Mouse (Mus musculus): ENCODE measurements at regions not wholly inside any gene's neighbourhood (a gene's known extent, or its start where the extent isn't known, plus 50 kb on each side); places are given as distances from the start of the nearest gene placed in this dataset.
"Not testable (repeated sequence)": the region's sequence is repeated elsewhere in the genome, so short reads cannot be mapped to it uniquely, and the experiment has no call there.

GRCm38 (mm10) chr2:162867516-162868029, 63.8 kb upstream of the Srsf6 start:
- Histone ChIP-seq H3K36me3 (ENCODE audit: control insufficient read depth, insufficient read depth, low read length) (no peaks in the 10 kb centered on the region), H3K4me1 (ENCODE audit: control insufficient read depth, insufficient read depth, low read length) (0 out of 2 replicates have a peak, but pooled peaks cover 4% of the 10 kb centered on the region), H3K9me3 (ENCODE audit: control insufficient read depth, low read depth, low read length) (no peaks in the 10 kb centered on the region), H3K9ac (replicated peaks; ENCODE audit: low read depth, low read length) (no peak overlapping the region), H3K4me2 (replicated peaks; ENCODE audit: low read depth, low read length) (peak overlapping the region; percentile 51), H3K27me3 (ENCODE audit: control insufficient read depth, insufficient read depth, low read length) (no peaks in the 10 kb centered on the region), H3K27ac (ENCODE audit: low read length) (no peak overlapping the region), H3K4me3 (ENCODE audit: low read depth, low read length) (peak overlapping the region; percentile 27)
- ATAC-seq (ENCODE audit: insufficient number of reproducible peaks, insufficient read depth, low FRiP score, low read depth): no peak
- WGBS: 4% methylated on average over 15 of the region's 15 CpGs

GRCm38 (mm10) chr2:162866613-162867314, 64.6 kb upstream of the Srsf6 start:
- H3K4me2 ChIP-seq (replicated peaks; ENCODE audit: low read depth, low read length): peak overlapping the region; percentile 51
- H3K27ac ChIP-seq (ENCODE audit: low read length): no peak overlapping the region
- H3K9me3 ChIP-seq (ENCODE audit: control insufficient read depth, low read depth, low read length): no peaks in the 10 kb centered on the region
- no peak overlapping the region for H3K9ac ChIP-seq (replicated peaks; ENCODE audit: low read depth, low read length)
- no peaks in the 10 kb centered on the region for H3K27me3 ChIP-seq (ENCODE audit: control insufficient read depth, insufficient read depth, low read length)
- 11% methylated on average over 11 of the region's 11 CpGs for WGBS
- H3K4me3 ChIP-seq (ENCODE audit: low read depth, low read length): peak overlapping the region; percentile 27; the same call in 1 of the 2 replicates
- no peak for ATAC-seq (ENCODE audit: insufficient number of reproducible peaks, insufficient read depth, low FRiP score, low read depth)
- no peaks in the 10 kb centered on the region for H3K36me3 ChIP-seq (ENCODE audit: control insufficient read depth, insufficient read depth, low read length)
- H3K4me1 ChIP-seq (ENCODE audit: control insufficient read depth, insufficient read depth, low read length): 0 out of 2 replicates have a peak, but pooled peaks cover 4% of the 10 kb centered on the region

GRCm38 (mm10) chr2:162864571-162864970, 66.8 kb upstream of the Srsf6 start:
- ATAC-seq (ENCODE audit: insufficient number of reproducible peaks, insufficient read depth, low FRiP score, low read depth): no peak
- 46% methylated on average over 1 of the region's 1 CpGs for WGBS

GRCm38 (mm10) chr2:162854606-162855005, 76.7 kb upstream of the Srsf6 start:
- no peak for ATAC-seq (ENCODE audit: insufficient number of reproducible peaks, insufficient read depth, low FRiP score, low read depth)
- H3K27ac ChIP-seq (ENCODE audit: low read length): no peak overlapping the region
- no peak overlapping the region for H3K9ac ChIP-seq (replicated peaks; ENCODE audit: low read depth, low read length)
- H3K4me2 ChIP-seq (replicated peaks; ENCODE audit: low read depth, low read length): no peak overlapping the region
- no peaks in the 10 kb centered on the region for H3K27me3 ChIP-seq (ENCODE audit: control insufficient read depth, insufficient read depth, low read length)
- H3K36me3 ChIP-seq (ENCODE audit: control insufficient read depth, insufficient read depth, low read length): no peaks in the 10 kb centered on the region
- 62% methylated on average over 6 of the region's 6 CpGs for WGBS
- H3K9me3 ChIP-seq (ENCODE audit: control insufficient read depth, low read depth, low read length): no peaks in the 10 kb centered on the region
- no peak overlapping the region for H3K4me3 ChIP-seq (ENCODE audit: low read depth, low read length)
- H3K4me1 ChIP-seq (ENCODE audit: control insufficient read depth, insufficient read depth, low read length): no peaks in the 10 kb centered on the region

More at GRCm38 (mm10) chr2:162864571-162864970, 66.8 kb upstream of the Srsf6 start:
- H3K9ac ChIP-seq (replicated peaks; ENCODE audit: low read depth, low read length): no peak overlapping the region
- H3K4me1 ChIP-seq (ENCODE audit: control insufficient read depth, insufficient read depth, low read length): 0 out of 2 replicates have a peak, but pooled peaks cover 4% of the 10 kb centered on the region
- H3K27me3 ChIP-seq (ENCODE audit: control insufficient read depth, insufficient read depth, low read length): no peaks in the 10 kb centered on the region
- no peaks in the 10 kb centered on the region for H3K9me3 ChIP-seq (ENCODE audit: control insufficient read depth, low read depth, low read length)
- H3K27ac ChIP-seq (ENCODE audit: low read length): no peak overlapping the region
- no peaks in the 10 kb centered on the region for H3K36me3 ChIP-seq (ENCODE audit: control insufficient read depth, insufficient read depth, low read length)
- H3K4me3 ChIP-seq (ENCODE audit: low read depth, low read length): no peak overlapping the region
- H3K4me2 ChIP-seq (replicated peaks; ENCODE audit: low read depth, low read length): no peak overlapping the region

GRCm38 (mm10) chr2:162853576-162853975, 77.8 kb upstream of the Srsf6 start:
- 72% methylated on average over 7 of the region's 7 CpGs for WGBS
- no peak for ATAC-seq (ENCODE audit: insufficient number of reproducible peaks, insufficient read depth, low FRiP score, low read depth)

GRCm38 (mm10) chr2:162841761-162842160, 89.6 kb upstream of the Srsf6 start:
- WGBS: 92% methylated on average over 9 of the region's 9 CpGs
- not testable (repeated sequence) for ATAC-seq (ENCODE audit: insufficient number of reproducible peaks, insufficient read depth, low FRiP score, low read depth)

More at GRCm38 (mm10) chr2:162853576-162853975, 77.8 kb upstream of the Srsf6 start:
- Histone ChIP-seq H3K27me3 (ENCODE audit: control insufficient read depth, insufficient read depth, low read length) (no peaks in the 10 kb centered on the region), H3K36me3 (ENCODE audit: control insufficient read depth, insufficient read depth, low read length) (no peaks in the 10 kb centered on the region), H3K4me2 (replicated peaks; ENCODE audit: low read depth, low read length) (no peak overlapping the region), H3K9me3 (ENCODE audit: control insufficient read depth, low read depth, low read length) (no peaks in the 10 kb centered on the region), H3K4me1 (ENCODE audit: control insufficient read depth, insufficient read depth, low read length) (no peaks in the 10 kb centered on the region), H3K27ac (ENCODE audit: low read length) (no peak overlapping the region), H3K4me3 (ENCODE audit: low read depth, low read length) (no peak overlapping the region), H3K9ac (replicated peaks; ENCODE audit: low read depth, low read length) (no peak overlapping the region)

GRCm38 (mm10) chr2:162837776-162838175, 93.6 kb upstream of the Srsf6 start:
- H3K4me2 ChIP-seq (replicated peaks; ENCODE audit: low read depth, low read length): no peak overlapping the region
- ATAC-seq (ENCODE audit: insufficient number of reproducible peaks, insufficient read depth, low FRiP score, low read depth): no peak
- WGBS: 58% methylated on average over 2 of the region's 2 CpGs

More at GRCm38 (mm10) chr2:162841761-162842160, 89.6 kb upstream of the Srsf6 start:
- H3K36me3 ChIP-seq (ENCODE audit: control insufficient read depth, insufficient read depth, low read length); H3K4me2 ChIP-seq (replicated peaks; ENCODE audit: low read depth, low read length); H3K9me3 ChIP-seq (ENCODE audit: control insufficient read depth, low read depth, low read length); H3K9ac ChIP-seq (replicated peaks; ENCODE audit: low read depth, low read length); H3K27me3 ChIP-seq (ENCODE audit: control insufficient read depth, insufficient read depth, low read length); H3K27ac ChIP-seq (ENCODE audit: low read length); H3K4me1 ChIP-seq (ENCODE audit: control insufficient read depth, insufficient read depth, low read length); H3K4me3 ChIP-seq (ENCODE audit: low read depth, low read length): not testable (repeated sequence)

GRCm38 (mm10) chr2:162833741-162834140, 97.6 kb upstream of the Srsf6 start:
- H3K27ac ChIP-seq (ENCODE audit: low read length): no peak overlapping the region
- H3K4me3 ChIP-seq (ENCODE audit: low read depth, low read length): no peak overlapping the region
- no peaks in the 10 kb centered on the region for H3K9me3 ChIP-seq (ENCODE audit: control insufficient read depth, low read depth, low read length)
- H3K27me3 ChIP-seq (ENCODE audit: control insufficient read depth, insufficient read depth, low read length): no peaks in the 10 kb centered on the region
- no peaks in the 10 kb centered on the region for H3K4me1 ChIP-seq (ENCODE audit: control insufficient read depth, insufficient read depth, low read length)
- no peak overlapping the region for H3K4me2 ChIP-seq (replicated peaks; ENCODE audit: low read depth, low read length)
- H3K9ac ChIP-seq (replicated peaks; ENCODE audit: low read depth, low read length): no peak overlapping the region
- ATAC-seq (ENCODE audit: insufficient number of reproducible peaks, insufficient read depth, low FRiP score, low read depth): no peak
- WGBS: 80% methylated on average over 6 of the region's 6 CpGs
- no peaks in the 10 kb centered on the region for H3K36me3 ChIP-seq (ENCODE audit: control insufficient read depth, insufficient read depth, low read length)

More at GRCm38 (mm10) chr2:162837776-162838175, 93.6 kb upstream of the Srsf6 start:
- Histone ChIP-seq H3K4me3 (ENCODE audit: low read depth, low read length) (no peak overlapping the region), H3K36me3 (ENCODE audit: control insufficient read depth, insufficient read depth, low read length) (no peaks in the 10 kb centered on the region), H3K27me3 (ENCODE audit: control insufficient read depth, insufficient read depth, low read length) (no peaks in the 10 kb centered on the region), H3K9me3 (ENCODE audit: control insufficient read depth, low read depth, low read length) (no peaks in the 10 kb centered on the region), H3K9ac (replicated peaks; ENCODE audit: low read depth, low read length) (no peak overlapping the region), H3K4me1 (ENCODE audit: control insufficient read depth, insufficient read depth, low read length) (no peaks in the 10 kb centered on the region), H3K27ac (ENCODE audit: low read length) (no peak overlapping the region)

Data from stomach, embryonic 14.5 days (tissue).